Mouse (Mus musculus): ENCODE measurements around the gene Tmem267. TPM values are rescaled to one million over a fixed set of nuclear protein-coding genes. Genes with fewer than 3 reads are reported as not detected.
A peak's percentile ranks its signal among the peaks of the same experiment; 100 is the strongest.
"Not testable (repeated sequence)": the region's sequence is repeated elsewhere in the genome, so short reads cannot be mapped to it uniquely, and the experiment has no call there.

The Tmem267 gene
- polyA plus RNA-seq, 1 experiment from 2014 or later, result 2.8 TPM

DNA sequence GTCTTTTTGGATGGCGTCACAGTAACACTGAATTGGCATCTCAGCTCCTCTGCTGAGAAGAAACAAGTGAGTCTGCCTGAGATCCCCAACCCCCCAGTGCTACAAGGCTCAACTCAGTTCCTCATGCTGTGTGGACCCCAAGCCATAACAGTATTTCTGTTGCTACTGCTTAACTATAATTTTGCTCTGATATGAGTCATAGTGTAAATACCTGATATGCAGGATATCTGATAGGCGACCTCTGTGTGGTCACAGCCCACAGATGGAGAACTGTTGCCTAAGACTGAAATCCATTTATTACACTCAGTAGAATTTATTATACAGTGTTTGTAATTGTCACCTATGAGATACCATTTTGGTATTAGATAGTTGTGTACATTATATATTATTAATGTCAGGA is 10.1 kb upstream of the Tmem267 start:
- ATAC-seq (replicated peaks; ENCODE audit: low FRiP score) (no peak), DNase-seq (ENCODE audit: low spot score) (no peak)
- no peaks in the 10 kb centered on the region for H3K27me3 ChIP-seq (ENCODE audit: control insufficient read depth, insufficient read depth, low read length)
- no peak overlapping the region for H3K27ac ChIP-seq (ENCODE audit: low read depth, low read length)
- H3K4me2 ChIP-seq (ENCODE audit: low read depth, low read length, severe bottlenecking), result no peak overlapping the region
- no peak overlapping the region for H3K9ac ChIP-seq (ENCODE audit: low read length)
- no peak overlapping the region for H3K4me3 ChIP-seq (ENCODE audit: low read depth, low read length)
- peaks cover 20% of the 10 kb centered on the region; the same call in 1 of the 2 replicates for H3K36me3 ChIP-seq (ENCODE audit: control insufficient read depth, insufficient read depth, low read length)
- 94% methylated on average over 2 of the region's 2 CpGs for WGBS
- no peaks in the 10 kb centered on the region for H3K9me3 ChIP-seq (ENCODE audit: control insufficient read depth, low read length)
- no peaks in the 10 kb centered on the region for H3K4me1 ChIP-seq (replicated peaks; ENCODE audit: control insufficient read depth, insufficient read depth, low read length)

DNA sequence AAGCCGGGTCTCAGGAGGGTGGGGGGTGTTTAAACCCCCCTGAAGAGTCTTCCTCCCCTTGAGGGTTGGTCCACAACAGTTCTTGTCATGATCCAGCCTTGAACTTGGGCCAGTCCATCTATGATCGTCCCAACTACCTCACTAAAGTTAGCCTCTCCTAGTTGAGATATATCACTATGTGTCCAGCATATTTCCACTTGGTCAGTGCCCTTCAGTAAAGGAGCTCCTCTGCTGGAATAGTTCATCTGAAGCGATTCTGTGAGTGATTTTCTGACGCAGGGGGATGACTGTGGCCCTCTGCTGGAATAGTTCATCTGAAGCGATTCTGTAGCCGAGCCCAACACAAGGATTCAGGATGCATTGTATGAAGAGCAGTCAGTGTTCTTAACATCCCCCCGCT is 485 bp upstream of the Tmem267 start:
- H3K9me3 ChIP-seq (ENCODE audit: control insufficient read depth, low read length), result peaks cover 8% of the 10 kb centered on the region
- H3K27me3 ChIP-seq (ENCODE audit: control insufficient read depth, insufficient read depth, low read length), result no peaks in the 10 kb centered on the region
- H3K9ac ChIP-seq (ENCODE audit: low read length), result no peak overlapping the region
- peak overlapping the region; percentile 3; the same call in 1 of the 2 replicates for H3K4me2 ChIP-seq (ENCODE audit: low read depth, low read length, severe bottlenecking)
- ATAC-seq (replicated peaks; ENCODE audit: low FRiP score) (no peak), DNase-seq (ENCODE audit: low spot score) (no peak)
- peaks cover 2% of the 10 kb centered on the region; the same call in 1 of the 2 replicates for H3K36me3 ChIP-seq (ENCODE audit: control insufficient read depth, insufficient read depth, low read length)
- H3K4me3 ChIP-seq (ENCODE audit: low read depth, low read length), result no peak overlapping the region
- WGBS, result 64% methylated on average over 7 of the region's 7 CpGs
- H3K4me1 ChIP-seq (replicated peaks; ENCODE audit: control insufficient read depth, insufficient read depth, low read length), result no peaks in the 10 kb centered on the region; the same call in 1 of the 2 replicates
- H3K27ac ChIP-seq (ENCODE audit: low read depth, low read length), result no peak overlapping the region

DNA sequence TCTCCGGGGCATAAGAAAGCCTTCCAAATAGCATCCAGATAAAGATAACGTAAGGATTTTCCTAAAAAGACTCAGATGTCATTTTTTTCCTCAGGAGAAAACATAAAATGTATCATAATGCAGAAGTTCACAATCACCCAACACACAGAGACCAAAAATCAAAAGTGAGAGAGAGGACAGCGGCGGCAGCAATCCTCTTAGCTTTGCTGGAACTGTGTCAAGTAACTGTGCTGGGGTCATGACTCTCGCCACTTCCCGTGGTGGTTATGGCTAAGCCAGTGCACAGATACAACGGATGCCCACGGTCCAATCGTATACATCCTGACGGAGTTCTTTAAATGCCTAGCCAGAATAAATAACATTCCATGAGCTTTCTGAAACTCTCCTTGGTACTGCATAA is 4.2 kb downstream of the Tmem267 start:
- not testable (repeated sequence) for H3K9ac ChIP-seq (ENCODE audit: low read length); H3K27me3 ChIP-seq (ENCODE audit: control insufficient read depth, insufficient read depth, low read length); H3K36me3 ChIP-seq (ENCODE audit: control insufficient read depth, insufficient read depth, low read length); H3K4me3 ChIP-seq (ENCODE audit: low read depth, low read length); H3K4me1 ChIP-seq (replicated peaks; ENCODE audit: control insufficient read depth, insufficient read depth, low read length); H3K4me2 ChIP-seq (ENCODE audit: low read depth, low read length, severe bottlenecking); ATAC-seq (replicated peaks; ENCODE audit: low FRiP score); H3K27ac ChIP-seq (ENCODE audit: low read depth, low read length)
- peaks cover 13% of the 10 kb centered on the region for H3K9me3 ChIP-seq (ENCODE audit: control insufficient read depth, low read length)
- WGBS, result 92% methylated on average over 10 of the region's 10 CpGs
- peak; percentile 68 for DNase-seq (ENCODE audit: low spot score)

DNA sequence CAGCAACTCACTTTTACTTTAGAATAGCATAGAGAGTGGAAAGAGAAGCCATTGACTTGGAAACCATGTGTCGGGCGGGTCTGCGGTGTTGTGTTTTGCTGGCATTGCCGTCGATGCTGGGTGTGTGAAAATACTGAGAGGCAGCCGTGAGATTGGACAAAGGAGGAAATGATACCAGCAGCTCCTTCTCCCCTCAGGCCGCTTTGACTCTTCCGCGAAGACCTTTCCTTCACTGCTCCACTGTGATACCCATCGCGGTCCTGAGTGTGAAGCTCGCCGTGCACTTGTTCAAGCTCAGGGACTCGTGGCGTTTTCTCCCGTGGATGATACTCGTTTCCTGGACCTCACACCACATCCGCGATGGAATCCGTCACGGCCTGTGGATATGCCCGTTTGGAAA is 7.1 kb downstream of the Tmem267 start:
- DNase-seq (ENCODE audit: low spot score); H3K4me3 ChIP-seq (ENCODE audit: low read depth, low read length); H3K27ac ChIP-seq (ENCODE audit: low read depth, low read length); H3K36me3 ChIP-seq (ENCODE audit: control insufficient read depth, insufficient read depth, low read length); H3K9ac ChIP-seq (ENCODE audit: low read length); H3K4me1 ChIP-seq (replicated peaks; ENCODE audit: control insufficient read depth, insufficient read depth, low read length); H3K27me3 ChIP-seq (ENCODE audit: control insufficient read depth, insufficient read depth, low read length); H3K4me2 ChIP-seq (ENCODE audit: low read depth, low read length, severe bottlenecking): not testable (repeated sequence)
- WGBS, result 93% methylated on average over 11 of the region's 22 CpGs
- ATAC-seq (replicated peaks; ENCODE audit: low FRiP score), result peak; percentile 16
- H3K9me3 ChIP-seq (ENCODE audit: control insufficient read depth, low read length), result peaks cover 12% of the 10 kb centered on the region

DNA sequence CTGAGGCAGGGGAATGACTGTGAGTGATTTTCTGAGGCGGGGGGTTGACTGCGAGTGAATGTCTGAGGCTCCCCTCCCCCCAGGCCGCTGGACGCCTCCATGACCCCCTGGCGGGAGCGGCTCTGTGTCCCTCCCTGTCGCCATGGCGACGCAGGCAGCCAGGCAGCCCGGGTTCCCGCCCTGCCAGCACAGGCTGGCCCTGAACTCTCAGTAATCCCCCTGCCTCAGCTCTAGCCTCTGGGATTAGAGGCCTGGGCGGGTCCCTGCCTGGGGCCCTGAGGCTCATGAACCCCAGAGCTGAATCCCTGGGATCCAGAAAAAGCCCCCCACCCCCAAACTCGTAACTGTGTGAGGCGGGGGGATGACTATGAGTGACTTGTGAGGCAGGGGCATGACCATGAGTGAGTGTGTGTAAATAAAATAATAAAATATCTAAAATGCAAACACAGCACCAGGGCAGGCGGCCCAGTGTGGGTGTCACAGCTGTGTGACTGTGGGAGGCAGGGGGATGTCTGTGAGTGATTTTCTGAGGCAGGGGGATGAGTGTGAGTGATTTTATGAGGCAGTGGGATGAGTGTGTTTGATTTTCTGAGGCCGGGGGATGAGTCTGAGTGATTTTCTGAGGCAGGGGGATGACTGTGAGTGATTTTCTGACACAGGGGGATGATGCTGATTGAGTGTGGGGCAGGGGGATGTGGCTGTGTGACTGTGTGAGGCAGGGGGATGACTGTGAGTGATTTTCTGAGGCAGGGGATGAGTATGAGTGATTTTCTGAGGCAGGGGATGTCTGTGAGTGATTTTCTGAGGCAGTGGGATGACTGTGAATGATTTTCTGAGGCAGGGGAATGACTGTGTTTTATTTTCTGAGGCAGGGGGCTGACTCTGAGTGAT is 108.7 kb downstream of the Tmem267 start:
- WGBS, result 70% methylated on average over 14 of the region's 16 CpGs
- H3K9ac ChIP-seq (ENCODE audit: low read length); H3K27ac ChIP-seq (ENCODE audit: low read depth, low read length); H3K36me3 ChIP-seq (ENCODE audit: control insufficient read depth, insufficient read depth, low read length); H3K9me3 ChIP-seq (ENCODE audit: control insufficient read depth, low read length); H3K4me2 ChIP-seq (ENCODE audit: low read depth, low read length, severe bottlenecking); H3K4me3 ChIP-seq (ENCODE audit: low read depth, low read length); H3K27me3 ChIP-seq (ENCODE audit: control insufficient read depth, insufficient read depth, low read length); H3K4me1 ChIP-seq (replicated peaks; ENCODE audit: control insufficient read depth, insufficient read depth, low read length): not testable (repeated sequence)
- peak; percentile 91 for ATAC-seq (replicated peaks; ENCODE audit: low FRiP score)
- DNase-seq (ENCODE audit: low spot score), result peak; percentile 88

- not testable (repeated sequence) for H3K4me1 ChIP-seq (replicated peaks; ENCODE audit: control insufficient read depth, insufficient read depth, low read length); H3K9ac ChIP-seq (ENCODE audit: low read length); H3K27ac ChIP-seq (ENCODE audit: low read depth, low read length); H3K4me3 ChIP-seq (ENCODE audit: low read depth, low read length); H3K27me3 ChIP-seq (ENCODE audit: control insufficient read depth, insufficient read depth, low read length); ATAC-seq (replicated peaks; ENCODE audit: low FRiP score); H3K9me3 ChIP-seq (ENCODE audit: control insufficient read depth, low read length); H3K36me3 ChIP-seq (ENCODE audit: control insufficient read depth, insufficient read depth, low read length); H3K4me2 ChIP-seq (ENCODE audit: low read depth, low read length, severe bottlenecking)
- peak; percentile 74 for DNase-seq (ENCODE audit: low spot score)
Observed at GRCm38 (mm10) chr13:119598466-119598865, 110.6 kb downstream of the Tmem267 start.

DNA sequence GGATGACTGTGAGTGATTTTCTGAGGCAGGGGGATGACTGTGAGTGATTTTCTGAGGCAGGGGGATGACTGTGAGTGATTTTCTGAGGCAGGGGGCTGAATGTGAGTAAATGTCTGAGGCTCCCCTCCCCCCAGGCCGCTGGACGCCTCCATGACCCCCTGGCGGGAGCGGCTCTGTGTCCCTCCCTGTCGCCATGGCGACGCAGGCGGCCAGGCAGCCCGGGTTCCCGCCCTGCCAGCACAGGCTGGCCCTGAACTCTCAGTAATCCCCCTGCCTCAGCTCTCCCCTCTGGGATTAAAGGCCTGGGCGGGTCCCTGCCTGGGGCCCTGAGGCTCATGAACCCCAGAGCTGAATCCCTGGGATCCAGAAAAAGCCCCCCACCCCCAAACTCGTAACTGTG is 111.2 kb downstream of the Tmem267 start:
- WGBS, result 72% methylated on average over 12 of the region's 12 CpGs
- not testable (repeated sequence) for DNase-seq (ENCODE audit: low spot score); ATAC-seq (replicated peaks; ENCODE audit: low FRiP score)

GRCm38 (mm10) chr13:119599498-119599897 is 111.7 kb downstream of the Tmem267 start:
- not testable (repeated sequence) for H3K9ac ChIP-seq (ENCODE audit: low read length); ATAC-seq (replicated peaks; ENCODE audit: low FRiP score); H3K36me3 ChIP-seq (ENCODE audit: control insufficient read depth, insufficient read depth, low read length); H3K27ac ChIP-seq (ENCODE audit: low read depth, low read length); H3K27me3 ChIP-seq (ENCODE audit: control insufficient read depth, insufficient read depth, low read length); H3K4me2 ChIP-seq (ENCODE audit: low read depth, low read length, severe bottlenecking); H3K4me3 ChIP-seq (ENCODE audit: low read depth, low read length); H3K9me3 ChIP-seq (ENCODE audit: control insufficient read depth, low read length); H3K4me1 ChIP-seq (replicated peaks; ENCODE audit: control insufficient read depth, insufficient read depth, low read length)
- peak; percentile 58 for DNase-seq (ENCODE audit: low spot score)
- WGBS, result 77% methylated on average over 2 of the region's 2 CpGs

More for the DNA sequence above, 111.2 kb downstream of the Tmem267 start:
- H3K9me3 ChIP-seq (ENCODE audit: control insufficient read depth, low read length); H3K27ac ChIP-seq (ENCODE audit: low read depth, low read length); H3K36me3 ChIP-seq (ENCODE audit: control insufficient read depth, insufficient read depth, low read length); H3K9ac ChIP-seq (ENCODE audit: low read length); H3K27me3 ChIP-seq (ENCODE audit: control insufficient read depth, insufficient read depth, low read length); H3K4me3 ChIP-seq (ENCODE audit: low read depth, low read length); H3K4me1 ChIP-seq (replicated peaks; ENCODE audit: control insufficient read depth, insufficient read depth, low read length); H3K4me2 ChIP-seq (ENCODE audit: low read depth, low read length, severe bottlenecking): not testable (repeated sequence)

- H3K4me2 ChIP-seq (ENCODE audit: low read depth, low read length, severe bottlenecking); H3K27ac ChIP-seq (ENCODE audit: low read depth, low read length); H3K9me3 ChIP-seq (ENCODE audit: control insufficient read depth, low read length); H3K4me1 ChIP-seq (replicated peaks; ENCODE audit: control insufficient read depth, insufficient read depth, low read length); ATAC-seq (replicated peaks; ENCODE audit: low FRiP score); H3K36me3 ChIP-seq (ENCODE audit: control insufficient read depth, insufficient read depth, low read length); H3K9ac ChIP-seq (ENCODE audit: low read length); H3K27me3 ChIP-seq (ENCODE audit: control insufficient read depth, insufficient read depth, low read length); H3K4me3 ChIP-seq (ENCODE audit: low read depth, low read length): not testable (repeated sequence)
- DNase-seq (ENCODE audit: low spot score), result peak; percentile 94
Observed at GRCm38 (mm10) chr13:119600166-119600565, 112.3 kb downstream of the Tmem267 start.
